Mouse (Mus musculus): ENCODE data around the gene Btla.
A peak's percentile ranks its signal among the peaks of the same experiment; 100 is the strongest.

Gene Btla

DNA sequence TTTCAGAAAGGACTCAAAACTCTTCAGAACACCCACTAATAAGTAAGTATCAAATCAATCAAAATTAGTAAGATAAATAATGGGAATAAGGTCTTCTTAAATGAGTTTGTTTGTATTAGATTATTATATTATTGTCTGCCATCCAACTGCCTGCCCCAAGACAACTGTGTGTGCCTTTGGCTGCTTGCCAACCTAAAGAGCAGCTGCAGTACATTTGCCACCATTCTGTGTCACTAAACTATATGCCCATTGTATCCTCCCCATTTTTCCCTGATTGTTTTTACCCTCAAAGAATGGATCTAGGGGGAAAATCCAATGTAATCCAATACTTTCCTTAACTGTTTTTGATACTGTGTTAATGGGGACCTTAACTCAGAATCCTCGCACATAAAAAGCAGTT, 18.6 kb downstream of the Btla start:
- Histone ChIP-seq H3K27me3 (ENCODE audit: control insufficient read depth, insufficient read depth, low read length, poor library complexity, severe bottlenecking) (no peaks in the 10 kb centered on the region), H3K36me3 (ENCODE audit: control insufficient read depth, insufficient read depth, low read length, poor library complexity, severe bottlenecking) (peaks cover 31% of the 10 kb centered on the region)
- DNase-seq (ENCODE audit: low read depth, low spot score) = no peak

DNA sequence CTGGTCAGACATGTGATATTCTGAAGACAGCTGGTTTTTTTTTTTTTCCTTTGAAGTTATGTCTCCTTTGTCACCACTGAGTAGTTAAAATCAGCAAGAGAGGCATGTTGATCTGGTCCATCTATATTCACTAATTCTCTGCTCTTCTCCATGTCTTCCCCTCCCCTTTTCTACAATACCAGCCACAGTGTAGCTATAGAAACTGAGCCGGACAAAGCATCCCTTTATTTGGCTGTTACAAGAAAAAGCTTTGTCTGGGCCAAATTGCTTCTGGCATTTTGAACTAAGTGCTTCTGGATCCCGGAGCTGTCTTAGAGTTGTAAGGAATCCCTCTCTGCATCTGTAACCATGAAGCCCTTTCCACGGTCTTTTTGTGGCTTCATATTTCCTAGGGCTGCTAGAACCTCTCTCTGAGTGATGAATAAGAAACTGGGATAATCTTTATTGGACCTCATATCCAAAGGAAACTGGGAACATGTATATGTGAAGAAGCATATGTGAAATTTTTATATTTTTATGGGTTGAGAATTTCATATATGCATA, 20.9 kb downstream of the Btla start:
- H3K27me3 ChIP-seq (ENCODE audit: control insufficient read depth, insufficient read depth, low read length, poor library complexity, severe bottlenecking) = no peaks in the 10 kb centered on the region
- no peak for DNase-seq (ENCODE audit: low read depth, low spot score)
- peaks cover 35% of the 10 kb centered on the region for H3K36me3 ChIP-seq (ENCODE audit: control insufficient read depth, insufficient read depth, low read length, poor library complexity, severe bottlenecking)

DNA sequence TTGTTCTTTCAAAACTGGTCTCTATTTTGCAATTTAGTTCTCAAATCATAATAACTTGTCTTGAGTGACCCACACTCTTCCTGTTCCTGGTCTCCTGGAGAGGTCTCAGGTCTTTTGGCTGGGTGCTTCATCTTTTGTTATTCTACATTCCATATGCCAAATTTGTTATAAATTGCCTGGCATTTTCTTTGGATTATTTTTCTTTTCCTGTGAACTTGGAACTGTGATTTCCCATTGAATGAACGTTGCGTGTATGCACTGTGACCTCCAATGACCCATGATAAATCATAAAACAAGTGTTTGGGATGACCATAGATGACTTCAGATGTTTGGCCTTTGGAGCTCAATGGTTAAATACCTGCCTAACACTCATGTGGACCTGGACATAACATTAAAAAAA, 25.6 kb downstream of the Btla start:
- peaks cover 25% of the 10 kb centered on the region for H3K36me3 ChIP-seq (ENCODE audit: control insufficient read depth, insufficient read depth, low read length, poor library complexity, severe bottlenecking)
- no peak for DNase-seq (ENCODE audit: low read depth, low spot score)
- H3K27me3 ChIP-seq (ENCODE audit: control insufficient read depth, insufficient read depth, low read length, poor library complexity, severe bottlenecking) = no peaks in the 10 kb centered on the region

DNA sequence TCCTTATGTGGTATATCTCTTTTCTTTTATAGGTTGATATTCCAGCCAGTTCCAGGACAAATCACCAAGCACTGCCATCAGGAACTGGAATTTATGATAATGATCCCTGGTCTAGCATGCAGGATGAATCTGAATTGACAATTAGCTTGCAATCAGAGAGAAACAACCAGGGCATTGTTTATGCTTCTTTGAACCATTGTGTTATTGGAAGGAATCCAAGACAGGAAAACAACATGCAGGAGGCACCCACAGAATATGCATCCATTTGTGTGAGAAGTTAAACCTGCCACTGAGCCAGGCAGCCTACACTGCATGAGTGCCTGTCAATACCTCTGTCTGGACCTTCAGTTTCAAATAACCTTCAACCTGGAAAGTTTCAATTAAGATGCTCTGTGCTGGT, 26.2 kb downstream of the Btla start:
- Histone ChIP-seq H3K36me3 (ENCODE audit: control insufficient read depth, insufficient read depth, low read length, poor library complexity, severe bottlenecking) (peaks cover 22% of the 10 kb centered on the region), H3K27me3 (ENCODE audit: control insufficient read depth, insufficient read depth, low read length, poor library complexity, severe bottlenecking) (no peaks in the 10 kb centered on the region)
- no peak for DNase-seq (ENCODE audit: low read depth, low spot score)

DNA sequence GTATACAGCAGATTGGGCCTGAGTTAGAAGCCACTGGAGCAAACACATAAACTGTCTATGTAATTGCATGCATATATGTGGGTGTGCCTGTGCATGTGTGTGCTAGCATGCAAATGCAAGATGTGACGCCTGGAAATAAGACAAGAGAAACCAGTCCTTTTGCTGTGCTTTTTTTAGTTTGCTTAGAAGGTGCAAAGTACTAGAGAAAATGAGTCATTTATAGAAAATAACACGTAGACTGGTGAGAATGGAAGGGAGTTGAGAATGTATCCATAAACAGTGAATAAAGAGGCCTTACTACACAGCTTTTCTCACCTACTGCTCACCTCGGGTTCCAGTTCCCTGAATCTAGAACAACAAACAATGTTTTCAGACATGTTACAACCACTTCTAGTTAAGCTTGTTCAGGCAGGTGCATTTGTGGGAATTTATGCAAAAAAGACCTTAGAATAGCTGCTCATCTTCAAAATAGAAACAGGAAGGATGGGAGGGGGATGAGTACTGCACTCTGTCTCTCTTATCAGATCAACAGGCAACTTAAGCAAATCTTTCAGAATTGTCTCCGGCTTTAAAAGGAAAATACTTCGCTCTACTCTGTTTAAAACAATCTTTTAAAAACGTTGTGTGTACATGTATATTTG, 27.8 kb downstream of the Btla start:
- H3K36me3 ChIP-seq (ENCODE audit: control insufficient read depth, insufficient read depth, low read length, poor library complexity, severe bottlenecking) = peaks cover 18% of the 10 kb centered on the region
- peak; percentile 78 for DNase-seq (ENCODE audit: low read depth, low spot score)
- no peaks in the 10 kb centered on the region for H3K27me3 ChIP-seq (ENCODE audit: control insufficient read depth, insufficient read depth, low read length, poor library complexity, severe bottlenecking)

DNA sequence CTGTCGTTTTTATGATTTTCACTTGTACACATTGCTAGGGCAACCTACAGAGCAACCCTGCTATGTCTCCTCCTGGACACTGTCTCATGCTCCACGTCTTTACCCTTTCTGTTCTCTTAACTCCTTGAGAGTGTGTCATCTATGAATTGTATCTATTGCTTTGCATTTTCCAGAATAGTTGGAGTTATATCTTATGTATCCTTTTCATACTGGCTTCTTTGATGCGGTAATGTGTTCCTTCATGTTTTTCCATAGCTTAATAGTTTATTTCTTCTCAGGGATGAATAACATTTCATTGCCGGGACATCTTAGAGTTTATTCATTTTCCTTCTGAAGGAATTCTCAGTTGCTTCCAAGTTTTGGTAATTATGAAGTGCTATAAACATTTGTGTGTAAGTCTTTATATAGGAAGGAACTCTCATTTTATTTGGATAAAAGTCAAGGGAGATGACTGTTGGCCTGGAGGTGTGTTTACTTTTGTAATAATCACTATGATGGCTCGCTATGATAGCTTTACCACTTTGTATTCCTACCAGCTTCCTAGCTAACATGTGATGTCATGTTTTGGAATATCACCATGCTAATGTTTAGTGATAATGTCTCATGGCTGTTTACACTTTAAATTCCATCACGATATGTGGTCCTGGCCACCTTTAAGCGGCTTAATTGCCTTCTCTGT, 31.2 kb downstream of the Btla start:
- Histone ChIP-seq H3K36me3 (ENCODE audit: control insufficient read depth, insufficient read depth, low read length, poor library complexity, severe bottlenecking) (peaks cover 2% of the 10 kb centered on the region; the same call in 1 of the 2 replicates), H3K27me3 (ENCODE audit: control insufficient read depth, insufficient read depth, low read length, poor library complexity, severe bottlenecking) (no peaks in the 10 kb centered on the region)
- no peak for DNase-seq (ENCODE audit: low read depth, low spot score)

DNA sequence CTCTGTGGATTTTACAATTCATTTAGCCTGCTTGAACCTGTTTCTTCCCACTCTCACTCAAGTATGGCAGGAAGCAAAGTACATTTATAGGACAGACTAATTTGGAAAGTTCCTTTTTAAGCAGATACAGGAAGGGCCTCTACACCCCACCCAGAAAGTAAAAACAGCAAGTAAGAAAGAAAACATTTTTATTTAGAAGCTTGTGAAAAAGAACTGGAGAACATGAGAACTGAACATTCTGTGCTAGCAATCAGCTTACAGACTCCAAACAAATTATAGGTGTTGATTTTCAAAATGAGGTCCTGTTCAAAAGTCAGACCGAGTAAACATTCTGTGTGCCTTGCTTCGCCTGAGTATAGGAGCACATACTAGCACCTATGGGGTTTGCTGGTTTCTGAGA, 32.8 kb downstream of the Btla start:
- Histone ChIP-seq H3K27me3 (ENCODE audit: control insufficient read depth, insufficient read depth, low read length, poor library complexity, severe bottlenecking) (no peaks in the 10 kb centered on the region), H3K36me3 (ENCODE audit: control insufficient read depth, insufficient read depth, low read length, poor library complexity, severe bottlenecking) (no peaks in the 10 kb centered on the region)
- DNase-seq (ENCODE audit: low read depth, low spot score) = no peak

DNA sequence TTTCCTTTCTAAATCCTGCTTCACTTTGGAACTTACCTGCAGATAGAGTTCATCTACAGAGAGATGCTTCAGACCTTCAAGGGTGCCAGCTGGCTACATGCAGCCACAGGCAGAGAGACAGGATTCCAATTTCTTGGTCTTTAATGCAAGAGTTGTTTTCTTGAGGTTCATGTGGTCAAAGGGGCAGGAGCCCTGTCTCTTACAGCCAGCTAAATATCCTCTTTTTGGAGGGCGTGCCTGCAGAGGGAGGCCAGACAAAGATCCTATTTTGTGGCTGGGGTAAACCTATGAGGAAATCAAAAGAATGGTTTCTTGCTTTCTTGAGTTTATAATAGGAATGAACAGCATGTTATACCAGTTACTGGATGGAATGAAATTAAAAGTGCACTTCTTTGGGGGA, 33.5 kb downstream of the Btla start:
- DNase-seq (ENCODE audit: low read depth, low spot score) = peak; percentile 33
- Histone ChIP-seq H3K27me3 (ENCODE audit: control insufficient read depth, insufficient read depth, low read length, poor library complexity, severe bottlenecking) (no peaks in the 10 kb centered on the region), H3K36me3 (ENCODE audit: control insufficient read depth, insufficient read depth, low read length, poor library complexity, severe bottlenecking) (no peaks in the 10 kb centered on the region)

DNA sequence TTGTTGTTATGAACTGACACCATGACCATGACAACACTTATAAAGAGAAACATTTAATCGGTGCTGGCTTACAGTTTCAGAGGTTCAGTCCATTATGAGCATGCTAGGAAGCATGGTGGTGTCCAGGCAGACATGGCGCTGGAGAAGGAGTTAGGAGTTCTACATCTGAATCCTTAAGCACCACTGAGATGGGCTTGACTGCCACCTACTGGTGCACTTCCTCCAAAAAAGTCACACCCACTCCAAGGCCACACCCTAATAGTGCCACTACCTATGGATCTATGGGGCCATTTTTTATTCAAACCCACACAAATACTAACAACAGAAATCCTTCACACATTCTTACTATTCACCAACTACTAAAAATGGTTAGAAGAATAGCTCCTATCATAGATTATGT, 35.5 kb downstream of the Btla start:
- Histone ChIP-seq H3K36me3 (ENCODE audit: control insufficient read depth, insufficient read depth, low read length, poor library complexity, severe bottlenecking) (no peaks in the 10 kb centered on the region), H3K27me3 (ENCODE audit: control insufficient read depth, insufficient read depth, low read length, poor library complexity, severe bottlenecking) (no peaks in the 10 kb centered on the region)
- peak; percentile 68 for DNase-seq (ENCODE audit: low read depth, low spot score)

DNA sequence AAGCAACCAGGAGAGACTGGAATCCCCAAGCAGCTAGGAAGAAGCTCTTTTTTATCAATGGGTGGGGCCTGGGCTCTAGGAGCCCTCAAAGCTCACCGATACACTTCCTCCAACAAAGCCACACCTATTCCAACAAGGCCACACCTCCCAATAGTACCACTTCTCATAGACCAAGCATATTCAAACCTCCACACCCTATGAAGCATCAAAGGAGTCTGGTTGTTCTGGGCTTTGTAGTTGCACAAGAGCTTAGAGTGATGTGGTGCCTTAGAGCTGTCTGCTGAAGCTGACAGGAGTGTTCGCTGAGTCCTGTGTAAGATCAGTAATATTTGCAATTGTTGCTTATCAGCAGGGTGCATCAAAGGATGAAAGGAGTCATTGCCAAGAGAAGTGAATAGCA, 37.2 kb downstream of the Btla start:
- peak; percentile 30 for DNase-seq (ENCODE audit: low read depth, low spot score)
- no peaks in the 10 kb centered on the region for H3K36me3 ChIP-seq (ENCODE audit: control insufficient read depth, insufficient read depth, low read length, poor library complexity, severe bottlenecking)
- H3K27me3 ChIP-seq (ENCODE audit: control insufficient read depth, insufficient read depth, low read length, poor library complexity, severe bottlenecking) = no peaks in the 10 kb centered on the region

DNA sequence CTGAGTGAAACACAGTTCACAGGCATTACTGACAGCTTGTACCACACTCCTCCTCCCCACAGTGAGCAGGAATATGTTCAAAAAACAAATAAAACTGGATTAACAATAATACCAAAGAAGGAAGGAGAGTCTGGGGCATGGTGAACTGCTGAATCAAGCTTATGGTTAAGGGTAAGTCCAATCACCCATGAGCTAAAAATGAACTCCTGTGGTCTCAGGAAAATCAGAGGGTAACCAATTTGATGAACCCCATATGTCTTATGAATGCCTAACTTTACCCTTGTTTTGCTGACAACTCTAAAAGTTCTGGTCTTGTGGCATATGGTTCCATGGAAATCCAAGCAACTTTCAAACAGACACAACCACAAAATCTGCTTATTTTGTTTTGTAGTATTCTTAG, 37.9 kb downstream of the Btla start:
- no peak for DNase-seq (ENCODE audit: low read depth, low spot score)
- H3K36me3 ChIP-seq (ENCODE audit: control insufficient read depth, insufficient read depth, low read length, poor library complexity, severe bottlenecking) = no peaks in the 10 kb centered on the region
- no peaks in the 10 kb centered on the region for H3K27me3 ChIP-seq (ENCODE audit: control insufficient read depth, insufficient read depth, low read length, poor library complexity, severe bottlenecking)

DNA sequence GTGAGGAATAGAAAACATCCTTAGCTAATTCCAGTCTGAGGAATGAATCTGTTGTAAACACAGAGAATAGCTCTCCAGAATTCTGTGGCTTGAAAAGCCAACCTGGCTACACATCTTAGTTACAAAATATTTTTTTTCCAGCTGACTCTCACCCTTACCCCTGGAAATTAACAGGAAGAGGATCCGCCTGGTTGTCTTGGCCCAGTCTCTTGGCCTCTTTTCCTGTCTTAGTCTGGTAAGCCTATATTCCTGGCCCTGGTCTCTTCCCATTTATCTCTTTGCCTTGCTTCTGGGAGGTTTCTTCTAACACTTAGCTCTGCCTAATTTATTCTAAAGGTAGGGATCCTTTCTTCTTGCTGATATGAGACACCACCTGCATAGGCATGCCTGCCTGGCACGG, 45.8 kb downstream of the Btla start:
- Histone ChIP-seq H3K36me3 (ENCODE audit: control insufficient read depth, insufficient read depth, low read length, poor library complexity, severe bottlenecking) (no peaks in the 10 kb centered on the region), H3K27me3 (ENCODE audit: control insufficient read depth, insufficient read depth, low read length, poor library complexity, severe bottlenecking) (no peaks in the 10 kb centered on the region)
- DNase-seq (ENCODE audit: low read depth, low spot score) = no peak

DNA sequence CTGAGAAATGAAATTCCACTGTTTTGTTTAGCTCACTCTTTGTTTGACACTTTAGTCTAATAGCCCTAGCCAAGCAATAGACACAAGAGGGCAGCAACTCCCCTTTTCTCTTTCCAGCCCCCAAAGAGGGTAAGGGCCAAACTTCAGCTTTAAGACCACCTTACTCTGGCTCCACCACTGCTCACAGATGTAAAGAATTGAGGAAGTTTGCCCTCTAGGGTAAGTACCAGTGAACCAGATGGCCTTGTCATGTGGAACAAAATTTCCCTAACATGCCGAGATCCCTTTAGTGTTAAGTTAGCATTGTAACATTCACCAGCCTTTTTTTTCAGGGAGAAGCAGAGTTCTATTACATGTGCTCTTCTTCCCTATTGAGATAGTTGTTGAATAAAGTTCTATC, 59.0 kb downstream of the Btla start:
- H3K27me3 ChIP-seq (ENCODE audit: control insufficient read depth, insufficient read depth, low read length, poor library complexity, severe bottlenecking) = no peaks in the 10 kb centered on the region
- peak; percentile 75 for DNase-seq (ENCODE audit: low read depth, low spot score)
- H3K36me3 ChIP-seq (ENCODE audit: control insufficient read depth, insufficient read depth, low read length, poor library complexity, severe bottlenecking) = no peaks in the 10 kb centered on the region

DNA sequence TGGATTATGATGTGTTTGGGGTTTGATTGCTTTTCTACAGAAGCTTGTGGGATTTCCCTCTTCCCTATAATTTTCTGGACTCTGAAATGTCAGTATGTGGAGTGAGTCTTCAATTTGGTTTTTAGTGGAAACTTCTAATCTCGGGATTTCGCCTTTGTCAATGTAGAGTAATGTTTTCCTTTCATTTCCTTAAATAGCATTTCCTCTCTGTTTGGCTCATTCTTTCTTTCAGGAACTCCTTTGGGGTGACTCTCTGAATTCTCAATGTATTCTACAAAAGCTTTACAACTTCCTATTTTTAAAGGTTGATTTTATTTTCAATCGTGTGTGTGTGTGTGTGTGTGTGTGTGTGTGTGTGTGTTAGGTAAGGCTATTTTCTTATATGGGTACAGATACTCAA, 73.7 kb downstream of the Btla start:
- no peaks in the 10 kb centered on the region for H3K36me3 ChIP-seq (ENCODE audit: control insufficient read depth, insufficient read depth, low read length, poor library complexity, severe bottlenecking)
- H3K27me3 ChIP-seq (ENCODE audit: control insufficient read depth, insufficient read depth, low read length, poor library complexity, severe bottlenecking) = no peaks in the 10 kb centered on the region
- DNase-seq (ENCODE audit: low read depth, low spot score) = peak; percentile 7

Data from splenic B cell, adult 2 months (primary cell).